Mouse (Mus musculus): ENCODE measurements around the gene Kcnn4.

The Kcnn4 gene

GRCm38 (mm10) chr7:24369731-24370541 lies at the start of gene Kcnn4:
Kcnn4 (plus strand) TSS chr7:24370263.
- DNase-seq (ENCODE audit: low spot score in 2 of 2): no peak

- DNase-seq (ENCODE audit: low spot score in 2 of 2): no peak
These were observed 47.5 kb upstream of the Kcnn4 start for GRCm38 (mm10) chr7:24322593-24322992.

- DNase-seq (ENCODE audit: low spot score in 2 of 2): peak in 1 of 2 experiments; percentile 36
These were observed 44.9 kb upstream of the Kcnn4 start for GRCm38 (mm10) chr7:24325197-24325596.

- no peak for DNase-seq (ENCODE audit: low spot score in 2 of 2)
These were observed 44.4 kb upstream of the Kcnn4 start for GRCm38 (mm10) chr7:24325675-24326128.

GRCm38 (mm10) chr7:24326273-24327135 lies 43.6 kb upstream of the Kcnn4 start:
- DNase-seq (ENCODE audit: low spot score in 2 of 2): no peak

- no peak for DNase-seq (ENCODE audit: low spot score in 2 of 2)
These were observed 42.6 kb upstream of the Kcnn4 start for GRCm38 (mm10) chr7:24327281-24327975.

GRCm38 (mm10) chr7:24333304-24333986 lies 36.6 kb upstream of the Kcnn4 start, which contains the start of gene Tescl:
Tescl (minus strand) TSS chr7:24333936.
- DNase-seq (ENCODE audit: low spot score in 2 of 2): peak in 1 of 2 experiments; percentile 9

GRCm38 (mm10) chr7:24335699-24336309 lies 34.3 kb upstream of the Kcnn4 start:
- peak; percentile 61 to 65 for DNase-seq (ENCODE audit: low spot score in 2 of 2)

- no peak for DNase-seq (ENCODE audit: low spot score in 2 of 2)
These were observed 31.8 kb upstream of the Kcnn4 start for GRCm38 (mm10) chr7:24338241-24338640.

- no peak for DNase-seq (ENCODE audit: low spot score in 2 of 2)
These were observed 26.3 kb upstream of the Kcnn4 start for GRCm38 (mm10) chr7:24343701-24344272.

GRCm38 (mm10) chr7:24346444-24346843 lies 23.6 kb upstream of the Kcnn4 start:
- DNase-seq (ENCODE audit: low spot score in 2 of 2): no peak

- no peak for DNase-seq (ENCODE audit: low spot score in 2 of 2)
These were observed 21.2 kb upstream of the Kcnn4 start, which contains the start of gene Lypd5 for GRCm38 (mm10) chr7:24348896-24349295. Lypd5 (plus strand) TSS chr7:24349196.

- DNase-seq (ENCODE audit: low spot score in 2 of 2): no peak
These were observed 14.4 kb upstream of the Kcnn4 start for GRCm38 (mm10) chr7:24355646-24356045.

- no peak for DNase-seq (ENCODE audit: low spot score in 2 of 2)
These were observed 14.0 kb upstream of the Kcnn4 start for GRCm38 (mm10) chr7:24356081-24356480.

- no peak for DNase-seq (ENCODE audit: low spot score in 2 of 2)
These were observed 12.2 kb upstream of the Kcnn4 start for GRCm38 (mm10) chr7:24357899-24358298.

GRCm38 (mm10) chr7:24359269-24359668 lies 10.8 kb upstream of the Kcnn4 start:
- no peak for DNase-seq (ENCODE audit: low spot score in 2 of 2)

- no peak for DNase-seq (ENCODE audit: low spot score in 2 of 2)
These were observed 9.1 kb upstream of the Kcnn4 start for GRCm38 (mm10) chr7:24361001-24361400.

GRCm38 (mm10) chr7:24363228-24363627 lies 6.8 kb upstream of the Kcnn4 start:
- no peak for DNase-seq (ENCODE audit: low spot score in 2 of 2)

- peak; percentile 79 to 84 for DNase-seq (ENCODE audit: low spot score in 2 of 2)
These were observed 5.2 kb upstream of the Kcnn4 start for GRCm38 (mm10) chr7:24364827-24365226.

- DNase-seq (ENCODE audit: low spot score in 2 of 2): no peak
These were observed 4.6 kb upstream of the Kcnn4 start for GRCm38 (mm10) chr7:24365258-24366014.
